Mouse (Mus musculus) olfactory bulb, adult 2 months (tissue): ENCODE data around the gene Fam69a. TPM values are rescaled to one million over a fixed set of nuclear protein-coding genes. Genes with fewer than 3 reads are reported as not detected.

Source experiments
- H3K27ac ChIP-seq: fragments of 200-500 bp; 2 replicates; pipeline ENCODE4 v1.5.1; 2012; ENCODE audit warnings: low read depth, low read length; ENCODE audit not compliant: insufficient read depth
- H3K4me1 ChIP-seq: fragments of 200-500 bp; 2 replicates; pipeline ENCODE4 v1.6.1; 2012; ENCODE audit warnings: low read length; ENCODE audit not compliant: control insufficient read depth, insufficient read depth
- H3K4me3 ChIP-seq: fragments of 200-500 bp; 2 replicates; pipeline ENCODE4 v1.5.1; 2012; ENCODE audit warnings: mild to moderate bottlenecking, low read depth, low read length, moderate library complexity; ENCODE audit not compliant: insufficient read depth
- CTCF ChIP-seq: fragments of 200-500 bp; IDR thresholded peaks from 2 replicates; pipeline ENCODE4 v1.5.1; 2012; ENCODE audit warnings: low read depth, mild to moderate bottlenecking, low read length, moderate library complexity; ENCODE audit not compliant: insufficient read depth
- POLR2A ChIP-seq: fragments of 200-500 bp; IDR thresholded peaks from 2 replicates; pipeline ENCODE4 v1.6.1; 2012; ENCODE audit warnings: mild to moderate bottlenecking, low read depth, low read length, moderate library complexity; ENCODE audit not compliant: insufficient read depth
- WGBS: fragments of 180-500 bp; shearing (Covaris S2); methylation state at CpG from one replicate; pipeline ENCODE4 v1.1.7; 2018; 5-methylcytosine and 5-hydroxymethylcytosine counted together
- polyA plus RNA-seq: library from polyadenylated mRNA; stranded (reverse); fragments of >200 nt; gene quantifications from 2 replicates; pipeline ENCODE4 v1.2.4, GENCODE M21; 2012; ENCODE audit warnings: low replicate concordance; ENCODE audit not compliant: missing spikeins, insufficient read depth, insufficient read length

Fam69a gene
- polyA plus RNA-seq, 1 experiment, result not detected

DNA sequence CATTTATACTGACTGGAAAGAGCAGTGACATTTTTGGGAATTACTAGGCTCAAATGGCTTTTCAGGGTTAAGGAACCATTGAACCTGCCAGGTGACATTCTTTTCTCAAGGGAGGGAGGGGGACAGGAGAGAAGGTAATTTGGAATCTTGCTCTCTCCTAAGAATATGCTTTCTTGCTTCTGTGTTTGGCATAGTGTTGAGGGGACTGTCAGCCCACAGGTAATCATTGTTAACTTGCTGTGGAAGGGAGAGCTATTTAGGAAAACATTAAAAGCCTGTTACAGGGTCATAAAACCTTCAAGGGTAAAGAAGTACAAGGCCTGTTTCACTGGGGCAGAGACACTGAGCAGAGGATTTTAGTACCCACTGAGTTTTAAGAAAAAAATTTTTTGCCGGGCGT lies 30.3 kb upstream of the Fam69a start:
- TF ChIP-seq POLR2A (no peak), CTCF (no peak)
- WGBS, result 98% methylated on average over 2 of the region's 2 CpGs
- Histone ChIP-seq H3K4me1 (no peaks in the 10 kb centered on the region), H3K4me3 (no peak overlapping the region), H3K27ac (no peak overlapping the region)

DNA sequence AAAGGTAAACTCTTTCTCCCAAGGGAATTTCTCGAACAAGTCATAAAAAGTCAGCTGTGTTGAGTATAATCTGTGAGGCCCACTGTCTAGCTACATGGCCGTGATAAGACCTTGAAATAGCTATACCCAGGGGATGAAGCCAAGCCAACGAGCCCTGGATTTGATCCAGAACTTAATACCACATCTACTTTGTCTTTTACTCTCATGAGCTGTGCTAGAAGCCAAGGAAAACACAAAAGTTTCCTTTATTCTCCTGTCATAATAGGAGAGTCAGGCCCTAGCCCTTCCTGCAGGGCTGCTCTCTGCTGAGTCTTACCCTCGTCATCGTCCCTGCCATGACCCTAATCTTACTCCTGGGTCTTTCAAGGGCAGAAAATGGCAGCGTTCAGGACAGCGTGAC lies 28.5 kb upstream of the Fam69a start:
- WGBS, result 51% methylated on average over 7 of the region's 7 CpGs
- no peaks in the 10 kb centered on the region for H3K4me1 ChIP-seq
- no peak overlapping the region for H3K4me3 ChIP-seq
- H3K27ac ChIP-seq, result no peak overlapping the region
- no peak for TF ChIP-seq CTCF
- no peak for TF ChIP-seq POLR2A

DNA sequence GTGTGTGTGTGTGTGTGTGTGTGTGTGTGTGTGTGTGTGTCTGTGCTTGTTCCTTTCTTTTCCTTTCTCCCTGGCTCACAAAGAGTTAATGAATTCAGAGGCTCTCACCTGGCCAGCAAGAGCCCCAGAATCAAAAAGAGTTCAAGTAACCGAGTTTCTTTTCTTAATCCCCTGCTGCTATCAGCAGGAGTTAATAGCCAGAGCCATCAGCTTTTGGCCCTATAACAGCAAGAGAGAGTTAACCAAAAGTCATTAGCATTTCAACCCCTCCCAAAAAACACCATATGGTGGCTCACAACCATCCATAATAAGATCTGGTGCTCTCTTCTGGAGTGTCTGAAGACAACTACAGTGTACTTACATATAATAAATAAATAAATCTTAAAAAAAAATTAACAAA lies 27.3 kb upstream of the Fam69a start:
- WGBS, result 17% methylated on average over 1 of the region's 1 CpGs
- Histone ChIP-seq H3K4me1 (no peaks in the 10 kb centered on the region), H3K27ac (no peak overlapping the region), H3K4me3 (no peak overlapping the region)
- TF ChIP-seq POLR2A (no peak), CTCF (no peak)

DNA sequence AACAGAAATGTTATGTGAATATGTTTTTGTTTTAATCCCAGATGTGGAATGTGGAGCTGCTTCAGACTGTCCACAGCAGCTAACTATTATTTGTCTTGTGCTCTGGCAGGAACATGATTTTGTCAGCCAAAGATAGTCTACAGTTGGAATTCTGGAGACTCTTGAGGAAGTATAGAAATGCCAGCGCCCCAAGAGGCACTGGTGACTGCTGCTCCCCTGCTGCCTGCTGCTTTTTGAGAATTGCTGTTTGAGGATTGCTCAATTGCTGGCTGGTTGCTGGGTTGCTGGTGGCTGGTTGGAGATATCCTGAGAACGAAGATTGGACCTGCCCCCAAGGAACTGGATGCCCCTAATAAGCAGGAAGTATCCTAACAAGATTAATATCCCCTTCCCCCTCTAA lies 22.8 kb upstream of the Fam69a start:
- TF ChIP-seq POLR2A (no peak), CTCF (no peak)
- H3K4me1 ChIP-seq, result no peaks in the 10 kb centered on the region
- H3K4me3 ChIP-seq, result no peak overlapping the region
- 29% methylated on average over 2 of the region's 2 CpGs for WGBS
- no peak overlapping the region for H3K27ac ChIP-seq

DNA sequence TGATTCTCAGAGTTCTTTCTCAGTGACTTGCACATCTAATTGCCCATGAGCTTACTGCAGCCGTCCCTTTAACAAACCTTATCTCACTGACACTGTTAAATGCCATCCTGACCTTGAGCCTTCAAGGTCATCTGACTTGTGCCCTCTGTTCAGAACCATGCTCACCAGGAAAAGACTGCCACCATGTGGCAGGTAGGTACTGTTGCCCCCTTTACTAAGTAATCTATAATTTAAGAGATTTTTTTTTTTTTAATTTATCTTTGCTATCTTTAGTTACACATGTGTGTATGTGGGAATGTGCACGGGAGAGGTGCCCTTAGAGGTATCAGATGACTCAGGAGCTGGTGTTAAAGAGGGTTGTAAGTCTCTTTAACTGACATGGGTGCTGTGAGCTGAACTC lies 18.2 kb upstream of the Fam69a start:
- TF ChIP-seq CTCF, result no peak
- TF ChIP-seq POLR2A, result no peak
- Histone ChIP-seq H3K4me3 (no peak overlapping the region), H3K4me1 (no peaks in the 10 kb centered on the region), H3K27ac (no peak overlapping the region)
- WGBS, result 48% methylated on average over 2 of the region's 2 CpGs

DNA sequence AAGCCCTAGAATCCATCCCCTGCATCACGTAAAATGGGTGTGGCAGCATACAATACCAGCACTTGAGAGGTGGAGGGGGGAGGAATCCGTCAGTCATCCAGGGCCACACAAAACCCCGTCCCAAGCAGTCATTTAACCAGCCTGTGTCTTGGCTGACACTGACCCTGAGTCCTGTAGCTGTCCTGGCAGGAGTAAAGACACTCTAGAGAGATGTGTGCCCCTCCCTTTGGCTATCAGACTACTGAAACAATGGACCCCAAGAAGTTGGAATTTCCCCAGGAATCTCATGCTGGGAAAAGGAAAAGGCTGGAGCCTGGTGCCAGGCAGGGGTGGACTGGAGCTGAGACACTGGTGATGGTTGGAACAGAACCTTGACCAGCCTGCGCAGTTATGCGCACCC lies 15.8 kb upstream of the Fam69a start:
- no peak overlapping the region for H3K4me3 ChIP-seq
- no peak for TF ChIP-seq POLR2A
- no peak for TF ChIP-seq CTCF
- WGBS, result 70% methylated on average over 5 of the region's 5 CpGs
- no peak overlapping the region for H3K27ac ChIP-seq
- no peaks in the 10 kb centered on the region for H3K4me1 ChIP-seq

DNA sequence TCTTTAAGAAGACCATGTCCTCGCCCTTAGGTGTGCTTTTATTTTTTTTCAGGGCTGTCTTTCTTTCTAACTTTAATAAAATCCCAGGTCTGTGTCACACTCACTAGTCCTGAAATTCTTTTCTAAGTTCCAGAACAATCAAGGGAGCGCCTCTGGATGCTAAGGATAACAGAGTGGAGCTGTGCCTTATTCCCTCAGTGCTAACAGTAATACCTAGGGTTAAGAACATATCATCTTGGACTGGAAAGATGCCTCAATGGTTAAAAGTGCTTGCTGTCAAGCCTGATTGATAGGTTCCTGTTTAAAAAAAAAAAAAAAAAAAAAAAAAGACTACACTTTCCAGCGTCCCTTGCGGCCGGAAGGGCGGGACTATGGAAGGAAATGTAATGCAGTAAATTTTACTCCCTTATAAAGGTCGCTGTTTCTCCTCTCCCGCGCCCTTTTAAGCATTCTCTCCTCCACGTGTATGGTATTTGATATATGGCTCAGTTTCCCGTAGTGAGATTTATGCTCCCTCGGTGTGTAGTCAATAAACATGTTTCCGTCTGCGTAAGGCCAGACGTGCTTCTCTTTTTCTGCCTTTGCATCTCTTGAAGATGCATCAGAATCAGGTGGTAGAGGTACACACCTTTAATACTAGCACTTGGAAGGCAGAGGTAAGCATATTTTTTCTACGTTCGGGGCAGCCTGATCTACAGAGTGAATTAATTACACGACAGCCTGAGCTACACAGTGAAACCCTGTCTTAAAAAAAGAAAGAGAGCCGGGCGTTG lies 14.1 kb upstream of the Fam69a start:
- WGBS, result 15% methylated on average over 20 of the region's 20 CpGs

DNA sequence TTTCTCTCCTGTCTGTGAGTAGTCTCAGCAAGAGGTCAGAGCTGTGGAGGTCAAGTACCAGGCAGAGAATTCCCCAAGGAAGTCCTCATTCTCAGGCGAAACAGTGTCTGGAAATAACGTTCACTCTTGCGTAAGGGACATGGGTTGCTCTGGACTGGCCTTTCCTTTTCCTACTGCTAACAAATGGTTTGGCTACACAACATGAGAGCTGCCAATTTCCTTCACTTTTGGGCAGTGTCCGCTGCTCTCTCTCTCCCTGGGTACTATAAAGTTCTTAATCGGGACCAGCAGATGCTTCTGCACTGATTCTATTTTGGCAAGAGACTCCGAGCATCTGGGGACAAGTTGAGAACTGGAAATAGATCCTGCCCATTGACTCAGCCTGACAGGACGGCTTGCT lies 10.8 kb upstream of the Fam69a start:
- WGBS, result 49% methylated on average over 7 of the region's 7 CpGs
- Histone ChIP-seq H3K4me1 (no peaks in the 10 kb centered on the region), H3K27ac (no peak overlapping the region), H3K4me3 (no peak overlapping the region)
- TF ChIP-seq CTCF (no peak), POLR2A (no peak)

More for the DNA sequence above, 14.1 kb upstream of the Fam69a start:
- Histone ChIP-seq H3K4me3 (peak overlapping the region; percentile 31), H3K27ac (peak overlapping the region; percentile 89), H3K4me1 (no peaks in the 10 kb centered on the region)
- TF ChIP-seq POLR2A, result no peak
- TF ChIP-seq CTCF, result no peak

DNA sequence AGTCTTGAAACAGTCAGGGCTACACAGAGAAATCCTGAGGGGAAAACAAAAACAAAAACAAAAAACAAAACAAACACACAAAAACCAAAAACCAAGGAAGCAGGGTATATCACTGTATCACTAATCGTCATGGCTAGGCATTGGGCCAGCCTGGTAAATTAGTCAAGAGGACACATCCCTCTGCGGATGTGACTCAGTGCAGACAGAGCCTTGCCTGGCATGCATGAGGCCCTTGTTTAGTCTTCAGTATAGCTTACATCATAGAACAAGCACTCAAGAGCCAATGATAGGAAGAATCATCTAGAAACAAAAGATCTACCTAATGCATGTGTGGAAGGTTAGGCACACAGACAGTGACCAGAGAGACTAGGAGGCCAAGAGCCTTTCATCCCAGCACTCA lies 9.1 kb upstream of the Fam69a start:
- 75% methylated on average over 2 of the region's 2 CpGs for WGBS
- TF ChIP-seq CTCF, result no peak
- TF ChIP-seq POLR2A, result no peak
- H3K27ac ChIP-seq, result no peak overlapping the region
- H3K4me3 ChIP-seq, result no peak overlapping the region
- H3K4me1 ChIP-seq, result no peaks in the 10 kb centered on the region
